Mouse (Mus musculus) spleen, adult 2 months (tissue): Measurements from ENCODE around the gene Emilin2.

Experiments used
- CTCF ChIP-seq: fragments of 200-500 bp; IDR thresholded peaks from 2 replicates; pipeline ENCODE4 v1.5.1; 2011; ENCODE audit warnings: mild to moderate bottlenecking, inconsistent platforms; ENCODE audit not compliant: insufficient read depth, insufficient read length, insufficient replicate concordance; ENCODE audit errors: extremely low read depth
- POLR2A ChIP-seq: fragments of 200-500 bp; IDR thresholded peaks from 2 replicates; pipeline ENCODE4 v1.6.1; 2011; ENCODE audit warnings: low read depth, low read length, inconsistent platforms

DNA sequence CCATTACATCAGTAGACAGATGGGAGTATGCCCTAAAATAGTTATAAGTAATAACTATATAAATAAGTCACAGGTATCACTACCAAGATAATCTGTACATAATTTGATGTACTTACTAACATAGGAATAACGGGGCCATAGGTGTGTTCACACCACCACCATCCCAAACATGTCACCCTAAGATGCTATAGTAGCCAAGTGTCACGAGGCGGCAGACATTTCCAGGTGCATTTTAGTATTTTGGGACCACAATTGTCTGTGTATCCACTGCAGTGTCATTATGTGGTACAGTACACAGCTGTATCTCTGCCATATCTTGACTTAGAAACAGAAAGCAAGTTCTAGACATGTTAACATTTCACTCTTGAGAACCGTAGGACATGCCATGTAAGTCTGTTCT lies 78.6 kb downstream of the Emilin2 start:
- TF ChIP-seq CTCF (no peak), POLR2A (no peak)
